11 mouse cellular contexts compared by ENCODE assay signal in genomic region chr1:87906361-87906956, GRCm38 (mm10). TPM values are rescaled to one million over a fixed set of nuclear protein-coding genes. Genes with fewer than 3 reads are reported as not detected.
DNase-seq lines count a peak whose midpoint lies in the region; TF ChIP-seq lines count a peak whose summit lies in the region.
"Had no signal": no experiment of that assay in that cellular context is flagged by ENCODE, and none has a peak within 500 bp of the region (broad histone marks: within the 10 kb centered on the region; RNA-seq: fewer than 3 reads in every experiment).

No protein-coding gene starts in this region.

- no peaks in the 10 kb centered on the region for H3K27me3 ChIP-seq in liver, adult 2 months (ENCODE audit: control insufficient read depth, insufficient read depth, low read length)
- no peaks in the 10 kb centered on the region for H3K27me3 ChIP-seq in midbrain, embryonic 10.5 days (ENCODE audit: low read depth, poor library complexity, severe bottlenecking)
- H3K27me3 ChIP-seq: embryonic facial prominence, embryonic 15.5 days; hindbrain, embryonic 15.5 days; midbrain, embryonic 12.5 days had no signal

- peak; percentile 15 for DNase-seq in adrenal gland, postnatal 14 days
- DNase-seq in adrenal gland, postnatal 10 days, result no peak
- no peak for DNase-seq in lung, adult 2 months
- no peak for DNase-seq in lung, postnatal 14 days
- peak; percentile 85 for DNase-seq in liver, adult 2 months (ENCODE audit: extremely low read depth, low read depth, low spot score)
- DNase-seq in thymus, postnatal 0 days (ENCODE audit: low spot score), result peak; percentile 47
- no peak for DNase-seq in layer of hippocampus, adult 9-11 months
- DNase-seq in midbrain, embryonic 10.5 days (ENCODE audit: low spot score), result no peak

- peak; percentile 42; the same call in 1 of the 2 replicates for TF ChIP-seq CTCF in lung, adult 2 months (IDR thresholded peaks at IDR 0.05; ENCODE audit: insufficient read depth, low read length)
- TF ChIP-seq CTCF in liver, adult 2 months (IDR thresholded peaks at IDR 0.05; ENCODE audit: low read depth, low read length), result peak; percentile 58; the same call in 1 of the 2 replicates

- H3K4me1 ChIP-seq in lung, adult 2 months (ENCODE audit: control insufficient read depth, insufficient read depth, low read length), result peaks cover 10% of the 10 kb centered on the region
- H3K4me1 ChIP-seq in liver, adult 2 months (ENCODE audit: control insufficient read depth, insufficient read depth, low read length), result peaks cover 22% of the 10 kb centered on the region
- no peaks in the 10 kb centered on the region for H3K4me1 ChIP-seq in midbrain, embryonic 10.5 days
- H3K4me1 ChIP-seq: hindbrain, embryonic 15.5 days; midbrain, embryonic 12.5 days had no signal

- H3K4me3 ChIP-seq in lung, adult 2 months (replicated peaks; ENCODE audit: extremely low read depth, low read depth, low read length), result no peak overlapping the region
- H3K4me3 ChIP-seq in liver, adult 2 months (ENCODE audit: insufficient read depth, low read depth, low read length), result no peak overlapping the region
- H3K4me3 ChIP-seq in midbrain, embryonic 10.5 days, result no peak overlapping the region
- H3K4me3 ChIP-seq: embryonic facial prominence, embryonic 15.5 days; hindbrain, embryonic 15.5 days; midbrain, embryonic 12.5 days had no signal

- H3K36me3 ChIP-seq in liver, adult 2 months (ENCODE audit: control insufficient read depth, insufficient read depth, low read length), result peaks cover 4% of the 10 kb centered on the region
- peaks cover 33% of the 10 kb centered on the region for H3K36me3 ChIP-seq in midbrain, embryonic 10.5 days
- H3K36me3 ChIP-seq: hindbrain, embryonic 15.5 days had no signal

- H3K27ac ChIP-seq in liver, adult 2 months (replicated peaks; ENCODE audit: insufficient read depth, low read depth, low read length), result no peak overlapping the region
- no peak overlapping the region for H3K27ac ChIP-seq in midbrain, embryonic 10.5 days (replicated peaks)
- H3K27ac ChIP-seq: embryonic facial prominence, embryonic 15.5 days; hindbrain, embryonic 15.5 days; midbrain, embryonic 12.5 days had no signal

- TF ChIP-seq POLR2A in lung, adult 2 months (IDR thresholded peaks at IDR 0.05; ENCODE audit: borderline replicate concordance, extremely low read depth, low read depth, low read length), result no peak
- TF ChIP-seq POLR2A in liver, adult 2 months (IDR thresholded peaks at IDR 0.05; ENCODE audit: extremely low read depth, insufficient read depth, low read length), result no peak

- WGBS in lung, adult 2 months, result 75% methylated on average over 5 of the region's 5 CpGs
- WGBS in liver, adult 2 months, result 36% methylated on average over 5 of the region's 5 CpGs
- 92% methylated on average over 5 of the region's 5 CpGs for WGBS in midbrain, embryonic 10.5 days

- peaks cover 7% of the 10 kb centered on the region; the same call in 1 of the 2 replicates for H3K79me2 ChIP-seq in liver, adult 2 months (ENCODE audit: control insufficient read depth, insufficient read depth, low read length)

- H3K9me3 ChIP-seq in midbrain, embryonic 10.5 days (replicated peaks), result no peaks in the 10 kb centered on the region
- H3K9me3 ChIP-seq: embryonic facial prominence, embryonic 15.5 days; hindbrain, embryonic 15.5 days; midbrain, embryonic 12.5 days had no signal

- no peak overlapping the region for H3K9ac ChIP-seq in liver, adult 2 months (ENCODE audit: low read depth, low read length)
- H3K9ac ChIP-seq: embryonic facial prominence, embryonic 15.5 days; hindbrain, embryonic 15.5 days; midbrain, embryonic 12.5 days had no signal

RNA-seq across cellular contexts. Expression of gene Dgkd, which starts 53.4 kb away (rescaled TPM):
- total RNA-seq in adrenal gland, postnatal 14 days (2021), result 81.6 and 129 TPM in 2 replicates
- 100 to 1,000 TPM; 107 to 118 TPM for total RNA-seq in adrenal gland, postnatal 10 days (2021)
- polyA plus RNA-seq in lung, adult 2 months (2012; rRNA removed), result 28.5 and 36.9 TPM in 2 replicates
- 12.4 and 14.8 TPM in 2 replicates for total RNA-seq in liver, adult 2 months (2014; rRNA removed)
- 7.1 and 9.6 TPM in 2 replicates for polyA plus RNA-seq in liver, adult 2 months (2012; rRNA removed)
- polyA plus RNA-seq in thymus, postnatal 0 days (2015; fragmentation: Nextera tagmentation; extraction: Ambion mirVana), result 73.7 and 80.7 TPM in 2 replicates
- 37.8 and 41.6 TPM in 2 replicates for polyA plus RNA-seq in midbrain, embryonic 10.5 days (2016; fragmentation: Nextera tagmentation; extraction: Ambion mirVana)

Comparison
In these comparisons a context has a peak if more than half of its experiments do, and no peak if none do; other contexts are left out.
1. DNase-seq: peak in adrenal gland, postnatal 14 days (single experiment), liver, adult 2 months (single experiment) and thymus, postnatal 0 days (single experiment); none in adrenal gland, postnatal 10 days (single experiment), lung, adult 2 months (single experiment), lung, postnatal 14 days (single experiment), layer of hippocampus, adult 9-11 months (single experiment) and midbrain, embryonic 10.5 days (single experiment).